Mouse (Mus musculus) G1E (cell line): ENCODE data around the gene Gm10309. TPM values are rescaled to one million over a fixed set of nuclear protein-coding genes. Genes with fewer than 3 reads are reported as not detected.

Experiments
- ATAC-seq: 2 replicates; pipeline ENCODE4 v1.8.0; 2016; ENCODE audit warnings: mild to moderate bottlenecking; ENCODE audit not compliant: insufficient number of reproducible peaks, poor library complexity, low FRiP score, severe bottlenecking; ENCODE audit errors: extremely low read depth
- DNase-seq: peaks from one replicate; pipeline ENCODE4 v3.0.0; 2012; ENCODE audit warnings: low spot score
- H3K27me3 ChIP-seq: 2 replicates; pipeline ENCODE4 v1.6.1; 2012; ENCODE audit warnings: mild to moderate bottlenecking, low read length, inconsistent platforms; ENCODE audit not compliant: insufficient read depth
- H3K36me3 ChIP-seq: replicated peaks from 2 replicates; pipeline ENCODE3; 2012; ENCODE audit warnings: mild to moderate bottlenecking, inconsistent platforms
- H3K4me1 ChIP-seq: 2 replicates; pipeline ENCODE4 v1.6.1; 2012; ENCODE audit warnings: low read depth, low read length, inconsistent platforms, mixed read lengths; ENCODE audit not compliant: insufficient read depth
- H3K4me3 ChIP-seq: 2 replicates; pipeline ENCODE4 v1.5.1; 2012; ENCODE audit warnings: low read depth, mild to moderate bottlenecking, inconsistent platforms, low read length, moderate library complexity, mixed read lengths
- H3K9me3 ChIP-seq: replicated peaks from 2 replicates; pipeline ENCODE4 v1.6.1; 2012; ENCODE audit warnings: inconsistent platforms
- CTCF ChIP-seq: IDR thresholded peaks from 2 replicates; pipeline ENCODE4 v1.5.1; 2012; ENCODE audit warnings: low read depth, low read length, inconsistent platforms, mixed read lengths
- GATA1 ChIP-seq: IDR thresholded peaks from 2 replicates; pipeline ENCODE4 v1.6.1; 2012; ENCODE audit warnings: borderline replicate concordance, low read length, inconsistent platforms, mixed read lengths
- GATA2 ChIP-seq: IDR thresholded peaks from 2 replicates; pipeline ENCODE4 v1.6.1; 2012; ENCODE audit warnings: low read depth, low read length, inconsistent platforms, borderline replicate concordance
- POLR2AphosphoS5 ChIP-seq: IDR thresholded peaks from 2 replicates; pipeline ENCODE4 v1.6.1; 2012; ENCODE audit warnings: low read depth, low read length, inconsistent platforms; ENCODE audit not compliant: insufficient replicate concordance
- TAL1 ChIP-seq: conservative IDR thresholded peaks from 2 replicates; pipeline ENCODE4 v1.6.1; 2012; ENCODE audit warnings: low read depth, low read length, inconsistent platforms, mixed read lengths
- polyA plus RNA-seq: library from polyadenylated mRNA; stranded (reverse); fragments of >175 nt; gene quantifications from 2 replicates; pipeline ENCODE4 v1.2.3, GENCODE M21; 2012
- total RNA-seq, 2 experiments: library from RNA; stranded (forward) in 1 of 2; stranded (reverse) in 1 of 2; fragments of 200-1000 nt in 1 of 2; fragments of >200 nt in 1 of 2; fragmentation: Nextera tagmentation in 1 of 2; gene quantifications; 2 replicates each; pipeline ENCODE4 v1.2.3; 2014 to 2017

Gene Gm10309
- total and polyA plus RNA-seq, 3 experiments = 0.11 TPM; not detected in 2

DNA sequence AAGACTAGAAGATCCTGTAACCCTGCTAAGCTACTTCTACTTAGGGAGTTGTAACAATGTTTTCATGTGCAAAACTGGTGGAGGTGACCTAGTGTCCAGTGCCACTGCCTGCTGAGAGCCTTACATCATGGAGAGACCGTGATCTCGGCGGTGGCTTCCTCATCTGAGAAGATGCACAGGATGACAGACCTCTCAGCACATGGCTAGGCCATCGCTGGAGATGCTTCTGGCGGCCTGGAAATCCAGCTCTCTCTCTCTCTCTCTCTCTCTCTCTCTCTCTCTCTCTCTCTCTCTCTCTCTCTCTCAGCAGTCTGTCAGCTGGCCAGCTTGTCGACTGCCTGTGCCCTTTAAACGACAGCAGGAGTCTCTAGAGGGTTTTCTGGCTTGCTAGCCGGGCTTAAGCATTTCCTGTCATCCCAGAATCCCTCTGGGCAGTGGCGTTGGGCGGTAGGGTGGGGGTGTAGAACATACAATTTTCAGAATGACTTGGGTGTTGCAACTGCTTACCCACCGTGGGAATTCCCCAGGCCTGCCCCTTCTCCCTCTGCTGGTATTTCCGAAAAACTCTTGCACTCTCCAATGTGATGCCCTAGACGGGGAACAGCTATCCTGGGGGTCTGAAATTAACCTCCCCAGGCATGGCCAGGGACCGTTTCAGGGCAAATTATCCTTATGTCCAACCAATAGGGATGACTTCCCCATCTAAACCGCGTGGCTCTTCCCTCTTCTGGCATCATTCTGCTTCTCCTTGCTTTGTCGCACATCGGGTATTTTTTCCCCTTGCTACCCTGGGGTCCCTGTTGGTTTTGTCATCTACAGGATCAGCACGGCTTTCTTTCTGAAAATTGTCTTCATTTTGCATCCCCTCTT lies 2.5 kb upstream of the Gm10309 start:
- Histone ChIP-seq H3K4me1 (no peaks in the 10 kb centered on the region), H3K27me3 (no peaks in the 10 kb centered on the region), H3K4me3 (no peak overlapping the region), H3K9me3 (peaks cover 15% of the 10 kb centered on the region), H3K36me3 (no peaks in the 10 kb centered on the region)
- TF ChIP-seq CTCF = no peak
- ATAC-seq (no peak), DNase-seq (no peak)

- DNase-seq (no peak), ATAC-seq (no peak)
- Histone ChIP-seq H3K4me3 (no peak overlapping the region), H3K4me1 (no peaks in the 10 kb centered on the region), H3K9me3 (peaks cover 18% of the 10 kb centered on the region), H3K27me3 (no peaks in the 10 kb centered on the region), H3K36me3 (no peaks in the 10 kb centered on the region)
- TF ChIP-seq TAL1 (no peak), GATA1 (no peak), POLR2AphosphoS5 (no peak), CTCF (no peak), GATA2 (no peak)
Measured at GRCm38 (mm10) chr17:86506881-86507280, 1.8 kb upstream of the Gm10309 start.

DNA sequence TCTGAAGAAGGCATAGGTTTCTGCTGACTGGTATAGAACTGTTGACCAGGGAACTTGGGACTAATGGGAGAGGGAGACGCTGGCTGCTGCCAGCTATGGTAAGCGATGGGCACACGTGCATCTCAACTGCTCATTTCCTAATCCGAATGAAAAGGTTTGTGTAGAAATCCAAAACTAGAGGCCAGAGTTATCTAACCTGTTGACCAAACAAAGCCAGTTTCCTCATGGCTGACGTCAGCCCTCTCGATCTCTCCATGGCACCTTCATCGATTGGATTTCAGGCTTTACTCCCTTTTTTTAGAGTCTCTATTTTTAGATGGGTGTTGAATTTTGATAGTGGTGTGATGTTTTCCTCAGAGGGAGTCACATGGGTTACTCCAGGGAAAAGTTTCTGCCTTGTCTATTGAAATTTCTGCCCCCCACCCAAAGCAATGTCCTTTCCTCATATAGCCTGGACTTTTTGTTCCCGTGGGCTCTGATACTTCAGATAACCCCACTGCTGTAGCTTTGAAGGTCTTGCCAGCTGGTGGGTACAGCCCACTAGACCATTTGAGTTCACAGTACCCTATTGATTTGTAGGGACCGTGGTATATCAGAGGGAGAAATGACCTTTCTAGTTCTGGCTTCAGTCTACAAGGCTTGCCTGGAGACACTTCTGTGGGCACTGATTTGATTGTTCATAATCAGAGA lies 1.7 kb downstream of the Gm10309 start:
- ATAC-seq = no peak
- no peaks in the 10 kb centered on the region for H3K4me1 ChIP-seq
- no peak overlapping the region for H3K4me3 ChIP-seq
- TF ChIP-seq TAL1 (no peak), POLR2AphosphoS5 (no peak), GATA2 (no peak), CTCF (no peak), GATA1 (no peak)
- no peaks in the 10 kb centered on the region for H3K36me3 ChIP-seq
- no peaks in the 10 kb centered on the region for H3K27me3 ChIP-seq
- peaks cover 16% of the 10 kb centered on the region for H3K9me3 ChIP-seq
- DNase-seq = no peak

DNA sequence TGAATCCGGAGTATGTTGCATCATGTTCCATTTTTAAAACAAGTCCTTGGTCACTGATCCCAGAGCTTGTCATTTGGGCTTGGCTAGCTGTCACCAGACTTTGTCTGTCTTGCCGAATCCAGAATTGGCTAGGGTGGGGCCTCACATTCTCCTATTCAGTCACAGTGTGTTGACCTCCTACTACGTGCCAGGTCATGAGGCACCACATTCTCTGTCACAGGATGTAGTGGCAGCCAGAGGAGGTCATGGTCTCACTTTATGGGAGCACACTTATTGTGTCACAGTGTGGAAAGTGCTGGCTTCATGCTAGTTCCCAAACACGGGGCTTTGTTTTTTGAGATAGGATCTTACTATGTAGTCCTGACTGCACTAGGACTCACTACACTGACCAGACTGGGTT lies 3.6 kb downstream of the Gm10309 start:
- Histone ChIP-seq H3K36me3 (no peaks in the 10 kb centered on the region), H3K27me3 (no peaks in the 10 kb centered on the region), H3K4me1 (no peaks in the 10 kb centered on the region), H3K4me3 (no peak overlapping the region), H3K9me3 (peaks cover 13% of the 10 kb centered on the region)
- TF ChIP-seq GATA2 = no peak
- no peak for TF ChIP-seq GATA1
- no peak for TF ChIP-seq POLR2AphosphoS5
- no peak for TF ChIP-seq CTCF
- TF ChIP-seq TAL1 = no peak
- ATAC-seq (no peak), DNase-seq (no peak)

GRCm38 (mm10) chr17:86499359-86500045 lies 5.5 kb downstream of the Gm10309 start:
- ATAC-seq (no peak), DNase-seq (no peak)
- Histone ChIP-seq H3K27me3 (no peaks in the 10 kb centered on the region), H3K9me3 (peaks cover 12% of the 10 kb centered on the region), H3K4me1 (no peaks in the 10 kb centered on the region), H3K4me3 (no peak overlapping the region), H3K36me3 (no peaks in the 10 kb centered on the region)
- TF ChIP-seq GATA2 (no peak), POLR2AphosphoS5 (no peak), TAL1 (no peak), CTCF (no peak), GATA1 (no peak)

GRCm38 (mm10) chr17:86497302-86497701 lies 7.7 kb downstream of the Gm10309 start:
- ATAC-seq (no peak), DNase-seq (no peak)
- Histone ChIP-seq H3K27me3 (no peaks in the 10 kb centered on the region), H3K36me3 (no peaks in the 10 kb centered on the region), H3K9me3 (peaks cover 10% of the 10 kb centered on the region), H3K4me3 (no peak overlapping the region), H3K4me1 (no peaks in the 10 kb centered on the region)
- no peak for TF ChIP-seq CTCF
